Mouse (Mus musculus) embryonic facial prominence, embryonic 13.5 days (tissue): ENCODE measurements around the gene Camsap2. TPM values are rescaled to one million over a fixed set of nuclear protein-coding genes. Genes with fewer than 3 reads are reported as not detected.
A peak's percentile ranks its signal among the peaks of the same experiment; 100 is the strongest.

Experiments used
- ATAC-seq: fragments of 200-750 bp; cut with Nextera tagmentation; 2 replicates; pipeline ENCODE4 v1.8.0; 2017; ENCODE audit warnings: low read depth; ENCODE audit not compliant: insufficient number of reproducible peaks, insufficient read depth, low FRiP score, low TSS enrichment
- H3K27ac ChIP-seq: fragments of 300-500 bp; sonication (generic); 2 replicates; pipeline ENCODE4 v1.5.1; 2015; ENCODE audit warnings: moderate library complexity, mild to moderate bottlenecking, inconsistent platforms
- H3K27me3 ChIP-seq: fragments of 300-500 bp; sonication (generic); 2 replicates; pipeline ENCODE4 v1.6.1; 2015; ENCODE audit warnings: mild to moderate bottlenecking, inconsistent platforms
- H3K36me3 ChIP-seq: fragments of 300-500 bp; sonication (generic); 2 replicates; pipeline ENCODE4 v1.6.1; 2015; ENCODE audit warnings: mild to moderate bottlenecking, inconsistent platforms
- H3K4me1 ChIP-seq: fragments of 300-500 bp; sonication (generic); 2 replicates; pipeline ENCODE4 v1.6.1; 2015; ENCODE audit warnings: inconsistent platforms
- H3K4me2 ChIP-seq: fragments of 300-500 bp; sonication (generic); 2 replicates; pipeline ENCODE4 v1.6.1; 2015; ENCODE audit warnings: moderate library complexity, mild to moderate bottlenecking, inconsistent platforms
- H3K4me3 ChIP-seq: fragments of 300-500 bp; sonication (generic); 2 replicates; pipeline ENCODE4 v1.5.1; 2015; ENCODE audit warnings: mild to moderate bottlenecking, inconsistent platforms
- H3K9ac ChIP-seq: fragments of 300-500 bp; sonication (generic); 2 replicates; pipeline ENCODE4 v1.6.1; 2015; ENCODE audit warnings: mild to moderate bottlenecking, inconsistent platforms
- H3K9me3 ChIP-seq: fragments of 300-500 bp; sonication (generic); 2 replicates; pipeline ENCODE4 v1.6.1; 2016; ENCODE audit warnings: inconsistent platforms
- WGBS: fragments of 180-500 bp; shearing (Covaris S2); methylation state at CpG from one replicate; pipeline ENCODE4 v1.1.7; 2015; ENCODE audit warnings: mixed read lengths; 5-methylcytosine and 5-hydroxymethylcytosine counted together
- polyA plus RNA-seq: library from polyadenylated mRNA; unstranded; fragments of >200 nt; fragmentation: Nextera tagmentation; extraction: Ambion mirVana; gene quantifications from 2 replicates; pipeline ENCODE4 v1.2.1, GENCODE M21; 2015

The Camsap2 gene
- polyA plus RNA-seq, 1 experiment from 2014 or later, result 12.3 TPM

DNA sequence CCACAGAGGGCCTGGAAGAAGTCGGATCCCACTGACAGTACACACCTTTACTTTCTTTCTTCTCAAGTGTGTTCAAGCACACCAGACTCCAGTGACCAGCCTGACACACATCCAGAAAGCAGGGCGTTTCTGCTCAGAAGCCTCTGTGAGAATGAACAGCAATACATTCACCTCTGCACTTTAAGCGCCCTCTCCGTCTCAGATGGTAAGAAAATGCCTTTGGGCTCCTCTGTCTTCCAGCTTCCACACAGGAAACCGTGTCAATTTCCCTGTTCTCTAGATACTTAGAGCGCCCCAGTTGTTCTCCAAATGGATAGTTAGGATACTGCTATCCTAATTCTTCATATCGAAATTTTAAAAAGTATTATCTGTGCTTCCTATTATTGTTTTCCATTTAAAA, 2.2 kb downstream of the Camsap2 start:
- no peaks in the 10 kb centered on the region for H3K9me3 ChIP-seq
- H3K27ac ChIP-seq, result 0 out of 2 replicates have a peak overlapping the region, but pooled peaks have one; percentile 44
- H3K9ac ChIP-seq, result peak overlapping the region; percentile 69
- H3K4me1 ChIP-seq, result peaks cover 34% of the 10 kb centered on the region
- H3K4me3 ChIP-seq, result peak overlapping the region; percentile 96
- H3K4me2 ChIP-seq, result peak overlapping the region; percentile 93
- WGBS, result 12% methylated on average over 7 of the region's 7 CpGs
- no peaks in the 10 kb centered on the region for H3K36me3 ChIP-seq
- H3K27me3 ChIP-seq, result no peaks in the 10 kb centered on the region
- ATAC-seq, result no peak

DNA sequence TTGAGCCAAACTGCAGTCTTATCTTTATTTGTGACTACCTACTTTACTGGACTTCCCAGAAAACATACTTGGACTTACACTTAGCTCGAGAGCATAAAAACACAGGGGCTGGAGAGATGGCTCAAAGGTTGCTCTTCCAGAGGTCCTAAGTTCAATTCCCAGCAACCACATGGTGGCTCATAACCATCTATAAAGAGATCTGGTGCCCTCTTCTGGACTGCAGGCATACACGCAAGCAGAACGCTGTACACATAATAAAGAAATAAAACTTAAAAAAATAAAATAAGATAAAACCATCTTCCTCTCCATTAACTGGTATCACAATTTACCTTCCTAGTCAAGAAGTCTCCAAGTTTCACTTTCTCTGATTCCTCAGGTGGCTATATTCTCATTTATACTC, 5.4 kb downstream of the Camsap2 start:
- Histone ChIP-seq H3K4me3 (no peak overlapping the region), H3K4me1 (peaks cover 24% of the 10 kb centered on the region), H3K9me3 (no peaks in the 10 kb centered on the region), H3K36me3 (no peaks in the 10 kb centered on the region), H3K9ac (no peak overlapping the region), H3K4me2 (no peak overlapping the region), H3K27me3 (no peaks in the 10 kb centered on the region), H3K27ac (no peak overlapping the region)
- no peak for ATAC-seq
- WGBS, result 95% methylated on average over 3 of the region's 3 CpGs

GRCm38 (mm10) chr1:136334743-136335142, 11.2 kb downstream of the Camsap2 start:
- Histone ChIP-seq H3K4me2 (no peak overlapping the region), H3K36me3 (peaks cover 10% of the 10 kb centered on the region; the same call in 1 of the 2 replicates), H3K4me3 (no peak overlapping the region), H3K9ac (no peak overlapping the region), H3K27ac (no peak overlapping the region), H3K27me3 (no peaks in the 10 kb centered on the region), H3K4me1 (0 out of 2 replicates have a peak, but pooled peaks cover 5% of the 10 kb centered on the region), H3K9me3 (no peaks in the 10 kb centered on the region)
- 92% methylated on average over 10 of the region's 10 CpGs for WGBS
- ATAC-seq, result no peak

DNA sequence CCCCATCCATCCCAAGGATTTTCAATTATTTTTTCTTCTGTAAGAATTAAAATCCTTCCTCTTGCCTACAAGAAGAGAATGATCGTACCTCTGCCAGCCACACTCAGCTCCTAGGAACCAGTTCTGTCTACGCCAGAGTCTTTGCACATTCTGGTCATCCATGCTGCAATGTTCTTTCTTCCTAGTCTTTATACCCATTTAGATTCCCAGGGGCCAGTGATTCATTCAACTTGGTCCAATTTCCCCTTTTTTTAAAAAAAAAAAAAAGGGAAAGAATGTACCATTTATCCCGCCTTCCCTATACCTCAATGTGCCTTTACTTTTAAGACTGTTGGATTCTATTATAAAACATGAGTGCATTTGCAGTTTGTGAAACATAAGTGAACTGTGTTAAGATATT, 12.4 kb downstream of the Camsap2 start:
- Histone ChIP-seq H3K27ac (no peak overlapping the region), H3K27me3 (no peaks in the 10 kb centered on the region), H3K4me2 (no peak overlapping the region), H3K9ac (no peak overlapping the region), H3K4me3 (no peak overlapping the region), H3K9me3 (no peaks in the 10 kb centered on the region), H3K4me1 (peaks cover 9% of the 10 kb centered on the region), H3K36me3 (peaks cover 10% of the 10 kb centered on the region)
- ATAC-seq, result no peak
- 86% methylated on average over 3 of the region's 3 CpGs for WGBS

- H3K36me3 ChIP-seq, result peaks cover 12% of the 10 kb centered on the region
- ATAC-seq, result no peak
- 89% methylated on average over 7 of the region's 7 CpGs for WGBS
Observed at GRCm38 (mm10) chr1:136333071-136333470, 12.8 kb downstream of the Camsap2 start.

DNA sequence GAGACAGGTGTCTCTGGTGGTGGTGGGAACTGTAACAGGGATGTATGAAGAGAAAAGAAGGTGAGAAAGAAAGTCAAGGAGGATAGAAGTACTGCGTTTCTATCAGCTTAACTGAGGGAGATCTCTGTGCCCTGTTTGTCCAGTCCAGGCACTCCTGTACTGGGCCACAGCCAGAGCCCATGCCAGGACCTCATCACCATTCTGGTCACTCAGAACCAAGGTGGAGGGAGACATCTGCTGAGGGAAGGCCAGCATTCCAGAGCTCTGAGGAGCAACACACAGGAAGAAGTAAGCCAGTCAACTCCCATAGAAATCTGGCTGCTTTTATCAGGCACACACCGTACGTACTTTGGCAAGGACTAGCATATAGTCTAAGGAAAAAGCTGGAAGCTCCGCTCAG, 14.1 kb downstream of the Camsap2 start:
- no peak overlapping the region for H3K27ac ChIP-seq
- H3K4me2 ChIP-seq, result no peak overlapping the region
- no peaks in the 10 kb centered on the region for H3K9me3 ChIP-seq
- H3K4me1 ChIP-seq, result peaks cover 14% of the 10 kb centered on the region
- H3K36me3 ChIP-seq, result peaks cover 13% of the 10 kb centered on the region
- no peak overlapping the region for H3K4me3 ChIP-seq
- no peak overlapping the region for H3K9ac ChIP-seq
- H3K27me3 ChIP-seq, result no peaks in the 10 kb centered on the region
- WGBS, result 93% methylated on average over 4 of the region's 4 CpGs
- ATAC-seq, result no peak

More at GRCm38 (mm10) chr1:136333071-136333470, 12.8 kb downstream of the Camsap2 start:
- H3K9ac ChIP-seq, result no peak overlapping the region
- H3K27ac ChIP-seq, result no peak overlapping the region
- no peaks in the 10 kb centered on the region for H3K27me3 ChIP-seq
- no peaks in the 10 kb centered on the region for H3K9me3 ChIP-seq
- peaks cover 14% of the 10 kb centered on the region for H3K4me1 ChIP-seq
- H3K4me2 ChIP-seq, result no peak overlapping the region
- H3K4me3 ChIP-seq, result no peak overlapping the region

GRCm38 (mm10) chr1:136329426-136329825, 16.5 kb downstream of the Camsap2 start:
- Histone ChIP-seq H3K27ac (no peak overlapping the region), H3K9ac (no peak overlapping the region), H3K4me2 (no peak overlapping the region), H3K4me3 (no peak overlapping the region), H3K27me3 (no peaks in the 10 kb centered on the region), H3K36me3 (peaks cover 16% of the 10 kb centered on the region), H3K9me3 (no peaks in the 10 kb centered on the region), H3K4me1 (peaks cover 22% of the 10 kb centered on the region)
- ATAC-seq, result no peak
- 91% methylated on average over 4 of the region's 4 CpGs for WGBS

GRCm38 (mm10) chr1:136328640-136329039, 17.3 kb downstream of the Camsap2 start:
- Histone ChIP-seq H3K9ac (no peak overlapping the region), H3K4me2 (no peak overlapping the region), H3K9me3 (no peaks in the 10 kb centered on the region), H3K27ac (no peak overlapping the region), H3K4me3 (no peak overlapping the region), H3K4me1 (peaks cover 18% of the 10 kb centered on the region), H3K27me3 (no peaks in the 10 kb centered on the region), H3K36me3 (peaks cover 22% of the 10 kb centered on the region)
- 27% methylated on average over 2 of the region's 2 CpGs for WGBS
- no peak for ATAC-seq

DNA sequence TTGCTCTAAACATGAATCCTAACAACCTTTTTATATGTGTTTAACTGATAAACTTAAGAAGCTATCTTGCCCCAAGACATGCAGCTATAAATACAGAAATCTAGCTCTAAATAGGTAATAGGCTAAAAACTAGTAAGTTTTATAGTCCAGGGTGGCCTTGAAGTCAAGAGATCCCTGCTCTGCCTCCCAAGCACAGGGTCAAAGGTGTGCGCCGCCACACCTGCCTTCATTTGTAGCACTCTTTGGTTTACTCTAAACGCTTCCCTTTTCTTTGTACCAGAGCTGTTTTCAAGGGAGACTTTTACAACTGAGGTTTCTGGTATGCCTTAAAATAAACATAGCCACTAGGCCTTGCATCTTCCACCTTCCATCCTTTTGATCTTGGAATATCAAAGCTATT, 18.3 kb downstream of the Camsap2 start:
- Histone ChIP-seq H3K4me1 (peaks cover 18% of the 10 kb centered on the region), H3K27me3 (no peaks in the 10 kb centered on the region), H3K4me3 (no peak overlapping the region), H3K36me3 (peaks cover 30% of the 10 kb centered on the region), H3K9me3 (no peaks in the 10 kb centered on the region), H3K4me2 (no peak overlapping the region), H3K27ac (no peak overlapping the region), H3K9ac (no peak overlapping the region)
- WGBS, result 87% methylated on average over 3 of the region's 3 CpGs
- no peak for ATAC-seq

DNA sequence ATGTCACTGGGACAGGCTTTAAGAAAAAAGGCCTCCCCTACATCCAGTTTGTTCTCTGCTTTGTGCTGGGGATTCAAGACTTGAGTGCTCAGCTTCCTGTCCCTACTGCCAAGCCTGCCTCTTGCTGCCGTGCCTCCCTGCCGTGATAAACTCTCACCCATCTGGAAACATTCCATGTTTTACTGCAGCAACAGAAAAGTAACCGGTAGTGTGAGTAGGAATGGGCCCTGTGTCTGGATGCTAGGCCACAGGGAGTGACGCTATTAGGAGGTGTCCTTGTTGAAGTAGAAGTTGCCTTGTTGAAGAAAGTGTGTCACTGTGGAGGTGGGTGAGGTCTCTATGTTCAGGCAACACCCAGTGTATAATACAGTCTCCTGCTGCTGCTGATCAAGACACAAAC, 20.0 kb downstream of the Camsap2 start:
- 30% methylated on average over 4 of the region's 4 CpGs for WGBS
- peak overlapping the region; percentile 14; the same call in 1 of the 2 replicates for H3K27ac ChIP-seq
- H3K4me2 ChIP-seq, result no peak overlapping the region
- H3K36me3 ChIP-seq, result peaks cover 24% of the 10 kb centered on the region
- no peaks in the 10 kb centered on the region for H3K27me3 ChIP-seq
- H3K9ac ChIP-seq, result no peak overlapping the region
- ATAC-seq, result no peak
- peaks cover 18% of the 10 kb centered on the region for H3K4me1 ChIP-seq
- H3K4me3 ChIP-seq, result no peak overlapping the region
- H3K9me3 ChIP-seq, result no peaks in the 10 kb centered on the region

- H3K4me3 ChIP-seq, result no peak overlapping the region
- no peak overlapping the region for H3K9ac ChIP-seq
- H3K9me3 ChIP-seq, result no peaks in the 10 kb centered on the region
- no peak overlapping the region for H3K4me2 ChIP-seq
- peaks cover 21% of the 10 kb centered on the region for H3K36me3 ChIP-seq
- H3K27me3 ChIP-seq, result no peaks in the 10 kb centered on the region
- peaks cover 8% of the 10 kb centered on the region for H3K4me1 ChIP-seq
- WGBS, result 92% methylated on average over 4 of the region's 4 CpGs
- no peak for ATAC-seq
- no peak overlapping the region for H3K27ac ChIP-seq
Observed at GRCm38 (mm10) chr1:136322331-136322730, 23.6 kb downstream of the Camsap2 start.

DNA sequence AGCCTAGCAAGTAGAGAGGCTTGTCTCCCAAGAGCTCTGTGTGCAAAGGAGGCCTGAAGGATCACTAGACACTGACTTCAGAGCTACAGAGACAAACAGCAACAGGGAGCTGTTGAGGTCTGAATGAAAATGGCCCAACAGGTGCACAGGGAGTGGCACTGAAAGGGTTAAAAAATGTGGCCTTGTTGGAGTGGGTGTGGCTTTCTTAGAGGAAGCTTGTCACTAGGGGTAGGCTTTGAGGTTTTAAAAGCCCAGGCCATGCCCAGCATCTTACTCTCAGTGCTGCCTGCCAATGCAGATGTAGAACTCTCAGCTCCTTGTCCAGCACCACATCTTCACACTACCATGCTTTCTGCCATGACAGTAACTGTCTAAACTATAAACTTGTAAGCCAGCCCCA, 29.6 kb downstream of the Camsap2 start:
- no peak overlapping the region for H3K27ac ChIP-seq
- no peak overlapping the region for H3K9ac ChIP-seq
- H3K4me3 ChIP-seq, result no peak overlapping the region
- H3K4me1 ChIP-seq, result peaks cover 8% of the 10 kb centered on the region
- no peaks in the 10 kb centered on the region for H3K27me3 ChIP-seq
- no peak overlapping the region for H3K4me2 ChIP-seq
- peaks cover 9% of the 10 kb centered on the region; the same call in 1 of the 2 replicates for H3K36me3 ChIP-seq
- H3K9me3 ChIP-seq, result no peaks in the 10 kb centered on the region
- no peak for ATAC-seq
